Mouse (Mus musculus): ENCODE measurements around the gene Tgds. TPM values are rescaled to one million over a fixed set of nuclear protein-coding genes. Genes with fewer than 3 reads are reported as not detected.

Gene Tgds
- total RNA-seq, 4 experiments from 2014 or later, result 16.5 to 20.9 (median 17.0) TPM

Other genes starting within 250 kb of the Tgds start
- under 1 TPM in 1 of 4 experiments, not detected in 3; 0.35 TPM for gene Dct, start 80.5 kb downstream of the Tgds start, total RNA-seq (2022)
- 10 to 100 TPM; 29.0 to 32.3 (median 31.5) TPM for gene Gpr180, start 4.4 kb upstream of the Tgds start, total RNA-seq (2022)
- gene Sox21, start 104.3 kb upstream of the Tgds start, total RNA-seq (2022), result under 1 TPM in 3 of 4 experiments, not detected in 1; 0.09 to 0.17 (median 0.17) TPM
- not detected for gene Gm9376, start 134.2 kb upstream of the Tgds start, total RNA-seq (2022)